Mouse (Mus musculus) ovary, postnatal 10 days (tissue): ENCODE data around the gene B9d2.
"Not testable (repeated sequence)": the region's sequence is repeated elsewhere in the genome, so short reads cannot be mapped to it uniquely, and the experiment has no call there.

Source experiments
- DNase-seq: peaks from one replicate; pipeline ENCODE4 v3.0.0; 2022; ENCODE audit warnings: low spot score

Gene B9d2

DNA sequence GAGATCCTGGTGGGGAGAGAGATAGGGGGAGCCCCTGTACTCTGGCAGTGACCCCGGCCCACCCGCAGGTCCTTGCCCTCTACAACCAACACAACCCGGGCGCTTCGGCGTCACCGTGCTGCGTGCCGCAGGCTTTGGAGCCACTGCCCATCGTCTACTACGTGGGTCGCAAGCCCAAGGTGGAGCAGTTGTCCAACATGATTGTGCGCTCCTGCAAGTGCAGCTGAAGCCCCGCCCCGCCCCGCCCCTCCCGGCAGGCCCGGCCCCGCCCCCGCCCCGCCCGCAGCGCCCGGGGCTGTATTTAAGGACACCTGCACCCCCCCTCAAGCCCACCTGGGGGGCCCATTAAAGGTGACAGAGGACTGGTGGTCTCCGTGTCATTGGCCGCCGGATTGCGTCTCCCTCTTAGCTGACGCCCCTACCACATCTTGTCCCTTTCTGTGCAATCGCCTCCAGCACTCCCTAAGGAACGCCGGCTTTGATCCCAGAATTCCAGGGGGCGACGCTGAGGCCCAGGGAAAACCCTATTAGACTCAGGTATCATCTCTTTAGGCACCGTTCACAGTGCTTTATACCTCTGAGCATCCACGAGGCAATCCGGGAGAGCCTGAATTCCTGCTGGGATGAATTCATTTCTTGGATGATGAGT, 24.3 kb downstream of the B9d2 start:
- no peak for DNase-seq

DNA sequence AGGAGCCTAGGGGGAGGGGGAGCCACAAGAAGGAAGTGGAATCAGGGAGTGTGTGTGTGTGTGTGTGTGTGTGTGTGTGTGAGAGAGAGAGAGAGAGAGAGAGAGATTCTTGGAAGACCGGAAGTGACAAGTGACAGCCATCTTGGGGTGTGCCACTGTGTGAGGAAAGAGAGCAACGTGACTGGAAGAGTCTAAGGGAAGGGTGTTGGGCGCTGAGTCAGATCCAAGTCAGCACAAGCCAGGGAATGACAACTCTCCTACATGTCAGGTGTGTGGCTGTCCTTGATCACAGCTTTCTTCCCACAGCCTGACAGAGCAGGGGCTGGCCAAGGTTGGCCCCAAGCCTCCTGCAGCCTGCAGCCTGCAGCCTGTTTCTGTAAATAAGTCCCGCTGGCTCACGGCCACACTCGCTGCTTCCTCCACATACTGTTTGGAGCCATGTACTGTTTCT, 25.2 kb downstream of the B9d2 start:
- DNase-seq = no peak

DNA sequence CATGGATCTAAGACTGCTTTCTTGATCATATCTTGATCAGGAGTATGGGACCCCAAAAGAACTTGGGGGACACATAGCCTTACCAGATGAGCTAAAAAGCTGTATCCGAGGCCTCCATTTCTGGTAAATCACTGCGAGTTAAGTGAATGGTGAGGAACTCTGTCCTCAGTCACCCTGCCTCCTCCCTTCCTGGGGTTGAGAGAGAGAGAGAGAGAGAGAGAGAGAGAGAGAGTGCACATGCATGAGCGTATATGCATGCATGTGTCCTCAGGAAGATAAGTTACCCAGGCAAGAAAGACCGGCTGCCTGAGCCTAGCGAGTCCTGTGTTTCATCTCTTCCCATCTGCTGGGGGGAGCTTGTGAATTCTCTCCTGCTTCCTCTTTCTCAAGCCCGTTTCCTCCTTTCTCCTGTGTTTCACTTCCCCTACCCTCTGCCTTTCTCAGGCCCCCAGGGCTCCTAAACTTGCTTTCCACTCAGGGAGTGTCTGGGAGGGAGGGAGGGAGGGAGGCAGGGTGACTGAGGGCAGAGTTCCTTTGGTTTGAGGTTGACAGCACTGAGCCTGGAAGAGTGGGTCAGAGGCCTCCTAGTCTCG, 26.1 kb downstream of the B9d2 start:
- DNase-seq = no peak

DNA sequence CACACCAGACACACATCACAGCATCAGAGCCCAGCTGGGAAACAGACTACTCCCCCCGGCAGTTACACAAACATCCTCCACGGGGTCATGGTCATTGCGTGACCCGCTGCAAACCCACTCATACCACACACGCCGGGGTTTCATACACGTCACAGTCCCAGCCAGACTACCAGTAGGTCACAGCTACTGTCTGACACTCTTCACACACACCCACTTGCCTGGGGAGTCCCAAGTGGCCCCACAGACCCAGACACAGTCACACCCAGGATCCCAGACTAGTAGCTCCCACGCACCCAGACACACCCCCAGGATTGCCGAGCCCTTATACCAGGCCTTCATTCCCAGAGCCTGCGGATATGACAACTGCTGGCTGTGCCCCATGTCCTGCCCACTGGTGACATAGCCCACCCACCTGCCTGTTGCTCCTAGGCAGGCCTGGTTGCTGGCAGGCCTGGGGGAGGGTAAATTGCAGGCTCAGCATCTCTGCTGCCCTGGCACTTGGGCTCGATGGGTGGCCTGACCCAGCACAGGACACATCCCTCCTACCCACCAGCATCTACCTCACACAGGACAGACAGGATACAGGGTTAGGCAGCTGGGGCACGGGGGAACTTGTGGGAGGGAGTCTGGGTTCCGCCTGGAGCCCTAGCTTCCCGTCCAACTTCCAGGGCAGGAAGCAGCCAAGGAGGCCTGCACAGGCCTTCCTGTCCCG, 27.2 kb downstream of the B9d2 start:
- DNase-seq = no peak

DNA sequence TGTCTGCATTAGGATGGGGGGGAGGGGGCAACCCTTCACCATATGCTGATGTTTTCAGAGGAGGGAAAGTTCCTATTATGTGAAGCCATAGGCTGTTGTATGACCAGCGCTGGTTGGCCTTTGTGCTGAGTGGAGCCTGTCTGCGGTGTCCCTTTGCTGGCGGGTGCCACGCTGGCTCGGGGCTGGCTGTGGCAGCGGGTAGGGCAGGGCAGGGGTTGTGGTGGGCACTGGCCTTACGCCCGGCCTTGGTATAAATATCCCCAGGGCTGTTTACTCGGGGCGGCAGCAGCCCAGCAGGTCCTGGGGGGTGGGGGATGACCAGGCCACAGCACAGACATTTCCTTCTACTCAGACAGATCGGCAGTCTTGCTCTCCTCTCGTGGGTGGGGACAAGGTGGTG, 29.4 kb downstream of the B9d2 start:
- no peak for DNase-seq

DNA sequence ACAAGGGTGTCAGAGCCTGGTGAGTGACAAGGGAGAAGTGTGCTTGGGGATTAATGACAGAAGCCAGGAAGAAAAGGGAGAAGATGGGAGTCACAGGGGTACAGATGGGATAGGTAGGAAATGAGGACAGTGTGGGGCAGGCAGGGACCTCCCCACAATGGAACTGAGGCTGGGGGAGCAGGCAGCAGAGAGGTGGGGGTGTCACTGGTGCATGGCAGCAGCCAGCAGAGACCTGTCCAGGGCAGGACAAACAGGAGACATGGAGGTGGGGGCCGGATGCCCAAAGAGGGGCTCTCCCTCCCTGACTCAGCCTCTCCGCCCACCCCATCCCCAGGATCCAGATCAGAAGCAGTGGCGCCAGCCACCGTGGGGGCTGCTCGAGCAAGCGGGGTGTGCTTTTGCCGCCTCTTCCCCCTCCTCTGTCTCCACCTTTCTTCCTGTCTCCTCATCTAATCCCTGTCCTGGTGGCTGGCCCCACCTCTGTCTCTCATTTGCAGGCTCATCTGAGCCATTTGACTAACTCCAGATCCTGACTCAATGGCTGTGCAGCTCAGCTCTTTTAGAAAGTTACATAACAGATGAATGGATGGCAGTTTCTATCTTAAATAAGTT, 30.0 kb downstream of the B9d2 start:
- no peak for DNase-seq

DNA sequence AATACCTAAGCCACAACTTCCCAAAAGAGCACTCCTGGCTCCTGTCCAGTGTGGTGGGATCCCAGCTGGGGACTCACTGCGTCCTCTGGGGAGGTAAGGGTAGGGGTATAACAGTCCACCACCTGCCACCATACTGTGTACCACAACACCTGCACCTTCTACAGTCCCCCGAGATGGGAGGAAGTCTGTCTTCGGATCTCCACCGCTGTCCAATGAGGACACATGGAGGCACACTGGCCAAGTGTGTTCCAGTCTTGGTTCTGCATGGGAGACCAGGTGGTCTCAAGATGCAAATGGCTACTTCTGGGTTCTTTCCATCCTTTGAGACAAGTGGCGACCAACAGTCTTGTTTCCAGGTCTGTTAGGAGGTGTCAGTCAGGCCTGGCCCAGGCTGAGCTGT, 30.6 kb downstream of the B9d2 start:
- DNase-seq = no peak

GRCm38 (mm10) chr7:25711731-25712197, 31.2 kb downstream of the B9d2 start:
- no peak for DNase-seq

- no peak for DNase-seq
Measured at GRCm38 (mm10) chr7:25712801-25713200, 32.2 kb downstream of the B9d2 start.

DNA sequence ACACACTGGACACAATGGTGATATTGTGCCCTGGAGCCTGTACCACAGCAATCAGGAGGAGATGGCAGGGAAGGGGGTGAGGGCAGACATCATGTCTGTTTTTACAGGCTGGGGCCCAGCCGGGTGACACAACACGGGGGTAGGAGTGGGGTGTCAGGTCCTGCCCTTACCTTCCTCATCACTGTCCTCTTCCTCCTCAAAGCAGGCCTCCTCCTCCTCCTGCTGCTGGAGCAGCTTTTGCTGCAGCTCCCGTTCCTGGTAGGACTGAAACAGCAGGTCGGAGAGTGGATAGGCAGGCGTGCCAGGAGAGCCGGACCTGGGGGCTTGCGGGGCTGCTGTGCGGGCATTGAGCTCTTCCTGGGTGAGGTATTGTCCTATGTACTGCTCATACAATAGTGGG, 34.0 kb downstream of the B9d2 start:
- DNase-seq = no peak

- DNase-seq = no peak
Measured at GRCm38 (mm10) chr7:25715731-25716271, 35.2 kb downstream of the B9d2 start.

GRCm38 (mm10) chr7:25717478-25717877, 36.9 kb downstream of the B9d2 start:
- no peak for DNase-seq

- peak; percentile 84 for DNase-seq
Measured at GRCm38 (mm10) chr7:25718788-25719417, 38.3 kb downstream of the B9d2 start, which contains the start of gene Ccdc97. TSS of gene Ccdc97 (minus strand) at chr7:25719088.

DNA sequence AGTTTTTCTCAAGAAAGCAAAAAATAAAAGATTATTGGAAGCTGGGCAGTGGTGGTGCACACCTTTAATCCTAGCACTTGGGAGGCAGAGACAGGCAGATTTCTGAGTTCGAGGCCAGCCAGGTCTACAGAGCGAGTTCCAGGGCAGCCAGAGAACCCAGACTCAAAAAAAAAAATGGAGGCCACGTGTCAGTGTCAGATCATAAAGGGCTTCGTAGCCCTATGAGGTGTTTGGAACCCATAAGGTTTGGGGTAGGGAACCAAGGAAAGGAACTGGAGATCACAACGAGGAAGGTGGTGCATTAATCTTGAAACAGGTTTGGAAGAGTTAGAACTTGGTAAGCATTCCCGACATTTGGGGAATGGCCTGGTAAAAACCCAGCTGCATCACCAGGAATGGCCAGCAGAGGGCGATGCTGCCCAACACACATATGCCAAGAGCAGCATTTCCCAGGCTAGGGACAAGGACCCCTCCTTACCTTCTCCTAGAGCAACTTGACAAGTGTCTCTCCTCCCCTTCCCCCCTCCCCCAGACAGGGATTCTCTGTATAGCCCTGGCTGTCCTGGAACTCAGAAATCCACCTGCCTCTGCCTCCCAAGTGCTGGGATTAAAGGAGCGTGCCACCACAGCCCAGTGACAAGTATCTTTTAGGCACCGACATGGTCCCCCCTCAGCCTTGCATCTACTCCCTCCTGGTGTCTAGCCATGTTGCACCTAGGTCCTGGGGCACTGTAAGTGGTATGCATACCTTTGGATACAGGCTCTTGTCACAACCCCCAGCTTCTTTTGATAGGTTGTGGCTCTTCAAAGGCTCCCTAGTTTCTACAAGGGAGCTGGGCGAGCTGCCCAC, 39.4 kb downstream of the B9d2 start:
- DNase-seq = peak; percentile 63

- no peak for DNase-seq
Measured at GRCm38 (mm10) chr7:25720760-25721159, 40.2 kb downstream of the B9d2 start.

DNA sequence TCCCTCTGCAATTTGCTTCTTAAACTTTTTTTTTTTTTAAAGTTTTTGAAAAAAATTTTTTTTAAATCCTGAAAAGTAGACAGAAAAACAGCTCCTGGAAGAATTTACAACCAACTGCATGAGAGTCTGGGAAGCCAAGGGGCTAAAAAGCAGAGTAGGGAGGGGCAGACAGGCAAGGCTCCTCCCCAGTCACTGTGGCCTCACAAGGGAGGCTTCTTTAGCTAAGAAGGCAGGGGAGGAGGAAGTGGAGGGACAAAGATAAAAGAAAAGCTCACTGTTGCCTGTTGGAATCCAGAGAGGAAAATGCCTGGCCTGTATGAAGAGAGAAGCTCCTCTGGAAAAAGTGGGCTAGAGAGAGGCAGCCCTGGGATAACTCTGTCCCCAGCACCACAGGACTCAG, 41.2 kb downstream of the B9d2 start:
- not testable (repeated sequence) for DNase-seq

- no peak for DNase-seq
Measured at GRCm38 (mm10) chr7:25725886-25726285, 45.3 kb downstream of the B9d2 start.

DNA sequence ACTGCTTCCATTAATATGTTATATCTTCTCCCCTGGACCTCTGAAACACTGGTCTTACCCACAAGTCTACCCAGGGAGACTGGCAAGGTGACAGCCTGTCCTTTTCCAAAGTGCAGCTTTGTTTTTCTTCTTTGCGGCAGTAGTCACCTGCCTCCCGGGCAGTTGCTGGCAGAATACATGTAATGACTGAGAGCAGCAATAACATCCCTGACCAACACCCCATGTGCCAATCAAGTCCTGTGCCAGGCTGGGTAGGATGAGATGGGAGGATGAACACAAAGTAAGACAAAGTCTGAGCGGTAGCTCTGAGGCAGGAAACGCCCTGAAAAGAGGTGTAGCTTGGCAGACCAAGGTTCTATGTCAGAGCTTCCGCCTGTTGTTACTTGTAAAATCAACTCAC, 47.2 kb downstream of the B9d2 start:
- DNase-seq = no peak

GRCm38 (mm10) chr7:25729396-25729795, 48.8 kb downstream of the B9d2 start:
- DNase-seq = no peak

- no peak for DNase-seq
Measured at GRCm38 (mm10) chr7:25729862-25730261, 49.3 kb downstream of the B9d2 start.
